Mouse (Mus musculus): ENCODE measurements at regions not wholly inside any gene's neighbourhood (a gene's known extent, or its start where the extent isn't known, plus 50 kb on each side); places are given as distances from the start of the nearest gene placed in this dataset.
"Not testable (repeated sequence)": the region's sequence is repeated elsewhere in the genome, so short reads cannot be mapped to it uniquely, and the experiment has no call there.

GRCm38 (mm10) chr2:17845447-17846092 lies 114.3 kb upstream of the Nebl start:
- ATAC-seq (ENCODE audit: low TSS enrichment), result not testable (repeated sequence)

- ATAC-seq (ENCODE audit: low TSS enrichment), result peak; percentile 73
Measured at GRCm38 (mm10) chr2:17844662-17845446, 113.6 kb upstream of the Nebl start.

GRCm38 (mm10) chr2:17841963-17842362 lies 110.7 kb upstream of the Nebl start:
- ATAC-seq (ENCODE audit: low TSS enrichment), result 0 out of 2 replicates have a peak, but pooled peaks have one; percentile 42

GRCm38 (mm10) chr2:17841546-17841945 lies 110.3 kb upstream of the Nebl start:
- no peak for ATAC-seq (ENCODE audit: low TSS enrichment)

GRCm38 (mm10) chr2:17840941-17841498 lies 109.8 kb upstream of the Nebl start:
- ATAC-seq (ENCODE audit: low TSS enrichment), result no peak

GRCm38 (mm10) chr2:17839649-17840048 lies 108.4 kb upstream of the Nebl start:
- ATAC-seq (ENCODE audit: low TSS enrichment), result no peak

GRCm38 (mm10) chr2:17838859-17839581 lies 107.8 kb upstream of the Nebl start:
- ATAC-seq (ENCODE audit: low TSS enrichment), result peak; percentile 32; the same call in 1 of the 2 replicates

GRCm38 (mm10) chr2:17838381-17838680 lies 107.1 kb upstream of the Nebl start:
- no peak for ATAC-seq (ENCODE audit: low TSS enrichment)

GRCm38 (mm10) chr2:17837541-17838380 lies 106.5 kb upstream of the Nebl start:
- ATAC-seq (ENCODE audit: low TSS enrichment), result no peak

GRCm38 (mm10) chr2:17832726-17833125 lies 101.5 kb upstream of the Nebl start:
- no peak for ATAC-seq (ENCODE audit: low TSS enrichment)

- no peak for ATAC-seq (ENCODE audit: low TSS enrichment)
Measured at GRCm38 (mm10) chr2:17830216-17830615, 99.0 kb upstream of the Nebl start.

GRCm38 (mm10) chr2:17825271-17825670 lies 94.0 kb upstream of the Nebl start:
- ATAC-seq (ENCODE audit: low TSS enrichment), result no peak

- no peak for ATAC-seq (ENCODE audit: low TSS enrichment)
Measured at GRCm38 (mm10) chr2:17824176-17824575, 92.9 kb upstream of the Nebl start.

GRCm38 (mm10) chr2:17822621-17823006 lies 91.3 kb upstream of the Nebl start:
- no peak for ATAC-seq (ENCODE audit: low TSS enrichment)

- no peak for ATAC-seq (ENCODE audit: low TSS enrichment)
Measured at GRCm38 (mm10) chr2:17821878-17822620, 90.8 kb upstream of the Nebl start.

- ATAC-seq (ENCODE audit: low TSS enrichment), result no peak
Measured at GRCm38 (mm10) chr2:17811943-17812670, 80.8 kb upstream of the Nebl start.

Data from frontal cortex, adult (tissue).